Mouse (Mus musculus): Measurements from ENCODE around the gene Cbx5. TPM values are rescaled to one million over a fixed set of nuclear protein-coding genes. Genes with fewer than 3 reads are reported as not detected.

Cbx5 gene
- polyA plus RNA-seq, 1 experiment from 2014 or later: 144 TPM

DNA sequence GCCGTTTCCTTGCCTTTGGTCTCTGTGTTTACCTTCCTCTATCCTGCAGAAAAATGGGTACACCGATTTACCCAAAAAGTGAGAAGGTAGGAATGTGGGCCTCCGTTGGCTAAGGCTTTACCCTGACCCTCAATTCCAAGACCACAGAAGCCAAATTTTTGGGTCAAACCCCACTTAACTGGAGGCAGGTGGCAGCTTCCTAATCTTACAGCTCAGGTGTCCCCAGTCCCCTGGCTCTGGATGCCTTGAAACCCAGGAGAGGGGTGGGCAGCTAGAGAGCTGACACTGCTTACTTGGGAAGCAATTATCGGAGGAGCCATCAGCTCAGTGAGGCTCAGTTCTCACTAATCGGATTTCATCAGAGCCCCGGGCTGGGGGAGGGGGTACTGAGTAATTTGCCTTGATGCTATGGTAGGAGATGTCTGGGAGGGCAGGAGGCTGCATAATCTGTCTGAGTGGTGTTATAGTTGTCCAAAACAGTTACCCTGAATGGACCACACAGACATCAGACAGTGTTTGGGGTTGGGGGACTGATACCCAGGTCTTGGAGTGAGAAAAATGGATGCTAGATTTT, 72.5 kb downstream of the Cbx5 start, which contains the start of gene Smug1:
Smug1 (minus strand) TSS at position 51 of the 574 bp plus-strand sequence.
- Histone ChIP-seq H3K27ac (ENCODE audit: low read depth) (no peak within 1 kb of the TSS), H3K4me2 (no peak within 1 kb of the TSS), H3K4me1 (ENCODE audit: insufficient read depth) (peaks cover 16% of the 10 kb centered on the region), H3K9ac (no peak within 1 kb of the TSS), H3K4me3 (ENCODE audit: low read depth, low read length) (no peak within 1 kb of the TSS), H3K36me3 (ENCODE audit: insufficient read depth) (no peaks in the 10 kb centered on the region), H3K9me3 (ENCODE audit: low read depth, low read length) (no peaks in the 10 kb centered on the region), H3K27me3 (ENCODE audit: insufficient read depth, low read length) (peaks cover 59% of the 10 kb centered on the region)
- no peak for DNase-seq
- ATAC-seq (ENCODE audit: insufficient read depth): no peak
- TF ChIP-seq CTCF (IDR thresholded peaks at IDR 0.05; ENCODE audit: low read depth): no peak
- 32% methylated on average over 6 of the region's 6 CpGs for WGBS

DNA sequence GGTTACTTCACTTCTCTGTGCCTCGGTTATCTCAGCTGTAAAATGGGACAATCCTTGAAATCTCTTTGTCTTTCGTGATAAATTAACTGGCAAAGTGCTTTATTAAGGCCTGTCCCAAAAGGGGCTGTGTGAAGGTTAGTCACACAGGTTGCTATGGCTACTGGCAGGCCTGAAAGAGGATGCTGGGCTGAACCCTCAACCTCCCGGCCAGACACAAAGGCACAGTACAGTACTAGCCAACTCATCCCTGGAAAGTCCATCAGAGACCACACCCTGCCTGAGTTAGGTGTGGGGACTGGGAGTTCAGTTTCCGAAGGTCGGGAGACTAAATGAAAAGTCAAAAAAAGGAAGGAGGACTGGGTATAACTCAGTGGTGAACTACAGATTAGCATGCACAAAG, 73.7 kb downstream of the Cbx5 start:
- Histone ChIP-seq H3K9me3 (ENCODE audit: low read depth, low read length) (no peaks in the 10 kb centered on the region), H3K4me2 (no peak overlapping the region), H3K4me1 (ENCODE audit: insufficient read depth) (peaks cover 12% of the 10 kb centered on the region), H3K36me3 (ENCODE audit: insufficient read depth) (no peaks in the 10 kb centered on the region), H3K4me3 (ENCODE audit: low read depth, low read length) (no peak overlapping the region), H3K9ac (no peak overlapping the region), H3K27me3 (ENCODE audit: insufficient read depth, low read length) (peaks cover 47% of the 10 kb centered on the region), H3K27ac (ENCODE audit: low read depth) (no peak overlapping the region)
- DNase-seq (no peak), ATAC-seq (ENCODE audit: insufficient read depth) (no peak)
- 37% methylated on average over 5 of the region's 5 CpGs for WGBS
- TF ChIP-seq CTCF (IDR thresholded peaks at IDR 0.05; ENCODE audit: low read depth): no peak

DNA sequence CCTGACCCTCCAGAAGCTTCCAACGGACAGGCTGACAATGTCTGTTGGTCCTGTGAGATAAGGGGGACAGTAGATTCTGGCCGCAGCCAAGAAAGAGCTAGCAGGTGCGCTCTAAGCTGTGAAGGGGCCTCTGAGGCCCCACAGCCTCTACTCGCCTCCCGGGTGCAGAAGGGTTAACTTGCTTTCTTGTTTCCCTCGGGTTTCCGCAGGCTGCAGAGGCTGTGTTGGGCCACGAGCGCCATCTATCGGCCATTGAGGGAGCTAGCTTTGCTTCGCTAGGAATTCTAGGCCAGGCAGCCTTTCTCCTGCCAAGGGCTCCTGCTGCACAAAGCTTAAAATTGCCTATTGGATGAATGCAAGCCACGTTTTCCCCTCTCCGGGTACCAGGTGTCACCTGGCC, 74.2 kb downstream of the Cbx5 start:
- Histone ChIP-seq H3K9ac (no peak overlapping the region), H3K4me3 (ENCODE audit: low read depth, low read length) (no peak overlapping the region), H3K27me3 (ENCODE audit: insufficient read depth, low read length) (peaks cover 41% of the 10 kb centered on the region), H3K9me3 (ENCODE audit: low read depth, low read length) (no peaks in the 10 kb centered on the region), H3K4me1 (ENCODE audit: insufficient read depth) (peaks cover 12% of the 10 kb centered on the region), H3K4me2 (no peak overlapping the region), H3K36me3 (ENCODE audit: insufficient read depth) (no peaks in the 10 kb centered on the region), H3K27ac (ENCODE audit: low read depth) (no peak overlapping the region)
- WGBS: under 1% methylated on average over 13 of the region's 13 CpGs
- TF ChIP-seq CTCF (IDR thresholded peaks at IDR 0.05; ENCODE audit: low read depth): peak; percentile 96
- peak; percentile 96 for DNase-seq
- peak; percentile 7; the same call in 1 of the 2 replicates for ATAC-seq (ENCODE audit: insufficient read depth)

DNA sequence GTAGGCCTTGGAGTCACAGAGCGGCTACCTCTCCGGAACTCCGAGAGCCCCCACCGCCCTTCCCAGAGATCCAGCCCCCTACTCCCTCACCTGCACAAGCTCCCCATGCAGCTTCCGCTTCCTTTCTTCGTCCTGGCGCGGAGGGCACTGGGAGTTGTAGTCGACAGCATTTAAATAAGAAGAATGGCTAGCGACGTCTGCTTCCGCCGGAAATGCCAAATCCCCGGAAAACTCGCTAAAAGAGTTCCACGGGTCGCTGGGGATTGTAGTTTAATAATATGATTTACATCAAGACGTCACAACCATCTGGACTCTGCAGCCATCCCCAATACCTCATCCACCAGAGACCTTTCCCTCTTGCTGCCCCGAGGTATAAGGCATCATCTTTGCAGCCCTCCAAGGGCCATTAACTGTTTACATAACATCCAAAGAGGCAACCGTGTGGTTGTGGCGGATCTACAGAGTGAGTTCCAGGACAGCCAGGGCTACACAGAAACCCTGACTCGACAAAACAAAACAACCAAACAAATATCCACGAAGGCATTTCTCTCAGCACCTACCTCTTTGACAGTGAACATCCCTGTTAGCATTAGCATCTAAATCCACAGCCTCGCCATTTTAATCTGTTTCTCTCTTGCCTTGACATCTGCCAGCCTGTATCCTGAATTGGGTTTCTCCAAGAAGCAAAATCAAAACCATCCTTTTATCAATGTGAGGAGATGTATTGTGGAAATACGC, 76.3 kb downstream of the Cbx5 start:
- ATAC-seq (ENCODE audit: insufficient read depth): peak; percentile 86
- Histone ChIP-seq H3K9me3 (ENCODE audit: low read depth, low read length) (no peaks in the 10 kb centered on the region), H3K27ac (ENCODE audit: low read depth) (no peak overlapping the region), H3K4me3 (ENCODE audit: low read depth, low read length) (peak overlapping the region; percentile 51), H3K9ac (peak overlapping the region; percentile 56), H3K36me3 (ENCODE audit: insufficient read depth) (no peaks in the 10 kb centered on the region), H3K27me3 (ENCODE audit: insufficient read depth, low read length) (peaks cover 21% of the 10 kb centered on the region), H3K4me1 (ENCODE audit: insufficient read depth) (peaks cover 3% of the 10 kb centered on the region; the same call in 1 of the 2 replicates), H3K4me2 (peak overlapping the region; percentile 77)
- 8% methylated on average over 25 of the region's 25 CpGs for WGBS
- peak; percentile 98 for DNase-seq
- TF ChIP-seq CTCF (IDR thresholded peaks at IDR 0.05; ENCODE audit: low read depth): no peak

DNA sequence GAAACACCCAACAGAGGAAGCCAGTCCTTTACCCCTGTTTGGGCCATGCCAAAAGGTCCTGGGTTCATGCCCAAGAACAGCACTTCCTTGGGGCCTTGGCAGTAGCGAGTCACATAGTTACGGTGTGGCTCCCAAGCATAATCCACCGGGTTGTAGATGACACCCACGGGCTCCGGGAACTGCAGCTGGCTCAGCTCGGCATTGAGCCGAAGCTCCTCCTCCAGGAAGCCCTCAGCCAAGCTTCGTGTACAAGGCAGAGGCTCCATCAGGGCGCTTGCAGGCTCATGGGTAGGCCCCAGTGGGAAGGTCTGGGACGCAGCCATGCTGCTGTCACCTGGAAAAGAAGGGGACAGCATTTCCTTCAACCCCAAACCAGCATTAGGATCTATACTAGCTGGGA, 82.0 kb downstream of the Cbx5 start:
- H3K4me3 ChIP-seq (ENCODE audit: low read depth, low read length): no peak overlapping the region
- no peak overlapping the region for H3K4me2 ChIP-seq
- H3K9me3 ChIP-seq (ENCODE audit: low read depth, low read length): no peaks in the 10 kb centered on the region
- ATAC-seq (ENCODE audit: insufficient read depth) (no peak), DNase-seq (no peak)
- H3K4me1 ChIP-seq (ENCODE audit: insufficient read depth): peaks cover 3% of the 10 kb centered on the region; the same call in 1 of the 2 replicates
- H3K36me3 ChIP-seq (ENCODE audit: insufficient read depth): 0 out of 2 replicates have a peak, but pooled peaks cover 11% of the 10 kb centered on the region
- no peak overlapping the region for H3K9ac ChIP-seq
- H3K27ac ChIP-seq (ENCODE audit: low read depth): no peak overlapping the region
- H3K27me3 ChIP-seq (ENCODE audit: insufficient read depth, low read length): no peaks in the 10 kb centered on the region
- 75% methylated on average over 10 of the region's 10 CpGs for WGBS
- TF ChIP-seq CTCF (IDR thresholded peaks at IDR 0.05; ENCODE audit: low read depth): no peak

DNA sequence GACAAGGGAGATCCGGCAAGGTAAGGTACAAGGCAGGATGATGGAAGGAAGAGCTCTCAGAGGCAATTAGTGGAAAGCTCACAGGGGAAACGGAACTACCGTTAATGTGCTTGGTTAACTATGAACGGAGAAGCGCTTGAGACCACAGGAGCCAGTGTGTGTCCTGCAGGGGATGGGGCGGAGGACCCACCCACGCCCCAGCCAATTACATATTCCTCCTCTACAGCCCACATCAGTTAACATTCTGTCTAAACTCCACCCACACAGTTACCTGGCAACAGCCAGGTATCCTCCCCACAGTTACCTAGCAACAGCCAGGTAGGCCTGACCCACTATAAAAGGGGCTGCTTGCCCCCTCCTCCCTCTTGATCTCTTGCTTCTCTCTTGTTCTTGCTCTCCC, 82.7 kb downstream of the Cbx5 start:
- ATAC-seq (ENCODE audit: insufficient read depth): no peak
- Histone ChIP-seq H3K9me3 (ENCODE audit: low read depth, low read length) (no peaks in the 10 kb centered on the region), H3K27ac (ENCODE audit: low read depth) (no peak overlapping the region), H3K4me3 (ENCODE audit: low read depth, low read length) (no peak overlapping the region), H3K9ac (no peak overlapping the region), H3K36me3 (ENCODE audit: insufficient read depth) (0 out of 2 replicates have a peak, but pooled peaks cover 11% of the 10 kb centered on the region), H3K27me3 (ENCODE audit: insufficient read depth, low read length) (no peaks in the 10 kb centered on the region), H3K4me1 (ENCODE audit: insufficient read depth) (no peaks in the 10 kb centered on the region), H3K4me2 (no peak overlapping the region)
- no peak for DNase-seq
- WGBS: 59% methylated on average over 7 of the region's 7 CpGs
- no peak for TF ChIP-seq CTCF (IDR thresholded peaks at IDR 0.05; ENCODE audit: low read depth)
